Mouse (Mus musculus): ENCODE measurements around the gene Cbx3. TPM values are rescaled to one million over a fixed set of nuclear protein-coding genes. Genes with fewer than 3 reads are reported as not detected.

The Cbx3 gene
- 152 and 153 TPM in 2 replicates for polyA plus RNA-seq (2012; rRNA removed)

GRCm38 (mm10) chr6:51470311-51471178 lies at the start of gene Cbx3:
Gene Cbx3 (plus strand): TSS chr6:51470360.

GRCm38 (mm10) chr6:51432535-51433397 lies 37.4 kb upstream of the Cbx3 start, which contains the start of gene Nfe2l3:
Gene Nfe2l3 (plus strand): TSS chr6:51432670.

DNA sequence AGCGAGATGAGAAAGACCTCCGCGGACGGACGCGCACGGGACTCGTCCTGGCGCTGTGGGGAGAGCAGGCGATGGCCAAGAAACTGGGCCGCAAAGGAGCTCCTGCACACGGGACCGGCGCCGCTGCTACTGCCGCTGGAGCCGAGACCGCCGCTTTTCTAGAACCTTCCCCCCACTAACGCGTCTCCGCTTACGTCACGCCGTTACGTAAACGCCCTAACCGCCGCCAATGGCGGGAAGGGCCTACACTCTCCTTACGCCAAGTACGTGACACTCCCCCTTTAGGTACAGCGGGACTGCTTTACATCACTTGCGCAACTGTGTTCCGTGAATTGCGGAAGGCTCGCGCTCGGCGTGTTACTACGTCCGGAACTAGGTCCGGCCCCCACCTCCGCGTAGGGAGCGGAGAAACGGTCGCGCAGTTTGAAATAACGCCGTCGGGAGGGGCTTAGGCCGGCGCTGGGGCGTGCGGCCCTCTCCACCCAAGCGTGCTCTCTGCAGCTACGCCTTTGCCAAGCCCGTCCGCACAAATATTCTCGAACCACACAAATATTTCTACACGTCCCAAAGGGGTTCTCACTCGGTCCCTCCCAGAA lies 347 bp upstream of the Cbx3 start, which contains the start of gene Hnrnpa2b1:
Hnrnpa2b1 (minus strand) TSS at position 180 of the 596 bp plus-strand sequence.

DNA sequence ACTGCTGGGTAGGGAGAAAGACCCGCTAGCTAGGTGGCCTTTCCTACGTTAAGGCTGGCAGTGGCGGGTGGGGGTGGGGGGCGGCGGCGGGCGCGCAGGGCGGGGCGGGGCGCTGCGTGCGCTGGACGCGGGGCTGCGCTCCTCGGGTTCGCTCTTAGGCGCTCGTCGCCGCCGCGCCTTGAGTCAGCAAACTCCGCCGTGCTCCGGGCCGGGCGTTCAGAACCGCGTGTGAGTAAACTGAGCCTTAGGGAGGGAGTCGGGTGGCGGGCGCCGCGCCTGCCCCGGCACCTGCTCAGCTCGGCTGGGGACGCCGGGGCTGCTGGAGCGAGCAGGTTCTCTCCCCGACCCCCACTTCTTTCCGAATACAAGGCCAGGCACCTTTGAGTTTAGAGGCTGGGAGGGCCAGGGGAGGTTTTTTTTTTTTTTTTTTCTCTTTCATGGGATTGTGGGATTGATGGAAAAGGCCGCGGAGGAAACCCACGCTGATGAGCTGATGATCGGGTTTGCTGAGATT lies 53.7 kb downstream of the Cbx3 start, which contains the start of gene Snx10:
Snx10 (plus strand) TSS at position 95 of the 514 bp plus-strand sequence.

Other genes with a start within 250 kb of the Cbx3 start
- gene Nfe2l3, start 37.7 kb upstream of the Cbx3 start, polyA plus RNA-seq (2012; rRNA removed): 14.9 and 16.5 TPM in 2 replicates
- 1,232 and 1,287 TPM in 2 replicates for gene Hnrnpa2b1, start 466 bp upstream of the Cbx3 start, polyA plus RNA-seq (2012; rRNA removed)
- gene Snx10, start 53.5 kb downstream of the Cbx3 start, polyA plus RNA-seq (2012; rRNA removed): 34.8 and 34.9 TPM in 2 replicates

Data from central nervous system, embryonic 18 days (tissue).